Mouse (Mus musculus): ENCODE data around the gene Slc17a7.
"Not testable (repeated sequence)": the region's sequence is repeated elsewhere in the genome, so short reads cannot be mapped to it uniquely, and the experiment has no call there.

Gene Slc17a7

DNA sequence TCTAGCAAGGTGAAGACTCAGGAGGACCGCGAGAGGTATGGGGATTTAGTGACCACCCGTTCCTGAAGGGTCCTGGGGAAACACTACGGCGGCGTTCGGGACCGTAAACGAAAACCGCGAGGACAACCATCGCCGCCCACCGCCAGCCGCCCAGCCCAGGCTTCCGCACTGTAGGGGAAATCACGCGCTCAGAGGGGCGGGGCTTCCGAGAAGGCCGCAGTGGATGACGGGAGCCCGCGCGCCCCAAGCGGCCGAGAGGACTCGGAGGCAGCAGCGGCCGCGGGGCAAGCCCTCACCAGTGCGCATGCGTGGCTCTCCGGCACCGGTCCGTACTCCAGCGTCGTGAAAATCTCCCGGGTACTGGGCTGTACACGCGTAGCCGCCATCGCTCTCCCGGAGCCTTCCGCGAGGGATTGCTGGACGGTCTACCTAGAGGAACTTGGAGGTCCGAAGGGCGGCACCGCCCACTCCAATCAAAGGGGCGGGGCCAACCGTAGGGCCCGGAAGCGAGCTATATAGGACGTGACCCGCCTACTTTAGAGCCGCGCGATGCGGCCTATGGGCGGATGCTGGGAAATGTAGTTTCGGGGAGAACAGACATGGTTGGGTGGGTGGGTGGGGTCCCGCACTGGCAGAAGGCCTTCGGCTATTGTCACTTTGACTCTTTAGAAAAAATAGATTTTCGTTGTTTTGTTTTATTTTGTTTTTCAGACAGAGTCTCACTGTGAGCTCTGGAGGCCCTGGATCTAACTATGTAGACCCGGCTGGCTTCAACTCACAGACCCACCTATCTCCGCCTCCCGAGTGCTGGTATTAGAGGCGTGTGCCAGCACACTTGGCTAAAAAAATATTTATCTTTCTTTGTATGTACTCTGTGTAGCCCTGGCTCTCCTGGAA, 9.4 kb upstream of the Slc17a7 start, which contains the start of the genes Pih1d1 and Aldh16a1:
TSS of gene Pih1d1 (plus strand) at position 208 of the 897 bp plus-strand sequence.
TSS of gene Aldh16a1 (minus strand) at position 489 of the 897 bp plus-strand sequence.
- peak; percentile 97 to 99 for DNase-seq (ENCODE audit: low spot score in 2 of 2)

DNA sequence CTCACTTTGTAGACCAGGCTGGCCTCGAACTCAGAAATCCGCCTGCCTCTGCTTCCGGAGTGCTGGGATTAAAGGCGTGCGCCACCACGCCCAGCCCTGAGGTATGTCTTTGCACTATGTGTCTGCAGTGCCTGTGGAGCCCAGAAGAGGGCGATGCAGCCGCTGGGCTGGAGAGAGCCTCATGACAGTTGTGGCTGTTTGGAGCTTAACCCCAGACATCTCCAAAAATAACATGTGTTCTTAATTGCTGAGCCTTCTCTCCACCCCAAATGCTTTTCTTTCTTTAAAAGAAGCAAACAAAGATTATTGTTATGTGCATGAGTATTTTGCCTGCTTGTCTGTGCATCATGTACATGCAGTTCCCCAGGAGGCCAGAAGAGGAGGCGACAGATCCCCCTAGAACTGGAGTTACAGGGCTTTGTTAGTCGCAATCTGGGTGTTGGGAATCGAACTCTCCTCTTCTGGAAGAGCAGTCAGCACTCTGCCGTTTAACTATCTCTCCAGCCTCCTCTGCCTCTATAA, 8.7 kb upstream of the Slc17a7 start:
- DNase-seq (ENCODE audit: low spot score in 2 of 2) = peak; percentile 69 to 82

GRCm38 (mm10) chr7:45155590-45155989, 8.2 kb upstream of the Slc17a7 start:
- DNase-seq (ENCODE audit: low spot score in 2 of 2) = no peak

GRCm38 (mm10) chr7:45156206-45156605, 7.5 kb upstream of the Slc17a7 start:
- no peak for DNase-seq (ENCODE audit: low spot score in 2 of 2)

DNA sequence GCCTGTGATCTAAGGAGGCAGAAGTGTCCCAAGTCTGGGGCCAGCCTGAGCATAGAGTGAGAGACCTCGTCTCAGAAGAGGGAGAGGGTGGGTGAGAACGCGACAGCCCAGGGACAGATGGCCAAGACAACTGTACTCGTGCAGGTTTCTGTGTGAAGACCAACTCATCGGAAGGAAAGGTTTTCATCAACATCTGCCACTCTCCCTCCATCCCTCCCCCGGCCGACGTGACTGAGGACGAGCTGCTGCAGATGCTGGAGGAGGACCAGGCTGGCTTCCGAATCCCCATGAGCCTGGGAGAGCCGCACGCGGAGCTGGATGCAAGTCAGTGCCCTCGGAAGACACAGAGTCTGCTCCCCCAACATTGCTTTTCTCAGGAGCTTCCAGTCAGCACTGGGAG, 6.3 kb upstream of the Slc17a7 start:
- no peak for DNase-seq (ENCODE audit: low spot score in 2 of 2)

DNA sequence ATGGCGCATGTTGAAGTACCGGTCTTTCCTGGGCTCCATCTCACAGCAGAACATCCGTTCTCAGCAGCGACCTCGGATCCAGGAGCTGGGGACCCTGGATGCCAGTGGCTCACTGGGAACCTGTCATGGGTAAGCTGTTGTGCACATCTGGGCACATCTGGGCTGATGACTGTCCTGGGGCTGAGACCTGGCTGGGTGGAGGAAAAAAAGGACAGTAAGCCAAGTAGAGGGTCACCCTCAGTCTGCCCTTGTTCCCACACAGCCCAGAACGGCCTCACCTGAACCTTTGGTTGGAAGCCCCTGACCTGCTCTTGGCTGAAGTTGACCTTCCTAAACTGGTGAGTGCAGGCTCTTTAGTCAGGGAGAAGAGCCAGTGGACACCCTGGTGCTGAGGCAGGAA, 4.8 kb upstream of the Slc17a7 start:
- DNase-seq (ENCODE audit: low spot score in 2 of 2) = no peak

- DNase-seq (ENCODE audit: low spot score in 2 of 2) = no peak
Measured at GRCm38 (mm10) chr7:45160316-45160800, 3.4 kb upstream of the Slc17a7 start.

DNA sequence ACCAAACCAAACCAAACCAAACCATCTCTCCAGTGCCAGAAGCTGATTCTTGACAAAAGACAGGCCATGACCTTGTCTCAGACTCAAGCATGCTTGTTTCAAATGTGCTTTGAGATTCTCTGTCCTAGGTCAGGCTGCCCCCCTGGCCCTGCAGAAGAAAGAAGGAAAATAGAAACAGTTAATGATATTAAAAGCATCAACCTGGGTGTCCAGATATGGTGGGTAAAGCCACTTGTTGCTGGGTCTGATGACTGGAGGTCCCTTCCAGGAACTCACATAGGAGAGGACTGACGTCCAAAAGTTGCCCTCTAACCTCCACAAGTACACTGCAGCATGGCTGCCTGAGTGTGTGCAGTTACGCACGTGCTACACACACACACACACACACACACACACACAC, 2.9 kb upstream of the Slc17a7 start:
- no peak for DNase-seq (ENCODE audit: low spot score in 2 of 2)

DNA sequence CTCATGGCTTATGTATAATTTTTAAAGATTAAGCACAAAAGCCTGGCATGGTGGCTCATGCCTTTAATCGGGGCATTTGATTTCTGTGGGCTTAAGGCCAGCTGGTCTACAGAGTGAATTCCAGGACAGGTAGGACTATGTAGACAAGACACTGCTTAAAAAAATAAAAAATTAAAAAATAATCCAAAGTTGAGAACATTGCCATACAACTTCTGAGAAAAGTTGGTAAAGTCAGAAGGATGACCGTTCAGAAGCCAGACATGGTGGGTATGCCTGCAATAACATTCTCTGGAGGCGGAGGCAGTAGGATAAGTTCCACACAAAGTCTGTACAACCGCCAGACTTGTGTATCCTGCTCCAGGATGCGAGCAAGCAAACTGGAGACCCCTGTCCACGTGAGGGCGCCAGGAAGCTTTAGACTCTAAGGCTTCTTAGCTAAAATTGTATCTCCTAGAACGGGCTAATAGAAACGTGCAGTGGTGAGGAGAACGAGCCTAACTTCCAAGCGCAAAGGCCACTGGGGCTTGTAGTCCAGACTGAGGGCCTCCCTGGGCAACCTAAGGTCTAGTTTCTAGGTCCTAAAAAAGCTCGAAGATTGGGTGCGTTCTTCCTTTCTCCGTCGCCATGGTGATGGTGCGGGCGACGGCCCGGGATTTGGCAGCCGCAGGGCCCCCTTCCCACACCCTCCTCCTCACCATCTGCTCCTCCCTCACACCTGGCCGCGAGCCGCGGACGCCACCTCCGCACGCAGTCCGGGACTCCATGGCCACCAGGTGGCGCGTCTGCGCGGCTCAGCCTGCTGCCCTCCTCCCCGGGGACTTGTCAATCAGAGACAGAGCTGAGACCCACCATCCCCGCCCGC, 1.9 kb upstream of the Slc17a7 start:
- DNase-seq (ENCODE audit: low spot score in 2 of 2) = peak; percentile 84 to 95

DNA sequence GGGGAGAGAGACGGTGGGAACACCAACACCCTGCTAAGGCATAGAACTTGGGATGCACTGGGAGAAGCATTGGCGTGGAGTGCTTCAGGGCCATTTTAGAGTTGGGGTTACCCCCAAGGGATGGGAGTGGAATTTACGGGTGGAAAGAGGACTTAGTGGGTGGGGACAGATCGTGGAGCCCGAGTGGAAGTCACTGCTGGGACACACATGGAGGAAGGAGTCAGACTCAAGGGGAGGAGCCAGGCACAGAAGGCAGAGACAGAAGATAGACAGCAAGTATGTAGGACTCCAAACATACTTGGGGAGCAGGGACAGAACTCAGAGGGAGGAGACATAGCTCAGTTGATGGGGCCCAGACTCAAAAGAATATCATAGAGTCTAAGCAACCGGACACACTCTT, 1.2 kb upstream of the Slc17a7 start:
- no peak for DNase-seq (ENCODE audit: low spot score in 2 of 2)

DNA sequence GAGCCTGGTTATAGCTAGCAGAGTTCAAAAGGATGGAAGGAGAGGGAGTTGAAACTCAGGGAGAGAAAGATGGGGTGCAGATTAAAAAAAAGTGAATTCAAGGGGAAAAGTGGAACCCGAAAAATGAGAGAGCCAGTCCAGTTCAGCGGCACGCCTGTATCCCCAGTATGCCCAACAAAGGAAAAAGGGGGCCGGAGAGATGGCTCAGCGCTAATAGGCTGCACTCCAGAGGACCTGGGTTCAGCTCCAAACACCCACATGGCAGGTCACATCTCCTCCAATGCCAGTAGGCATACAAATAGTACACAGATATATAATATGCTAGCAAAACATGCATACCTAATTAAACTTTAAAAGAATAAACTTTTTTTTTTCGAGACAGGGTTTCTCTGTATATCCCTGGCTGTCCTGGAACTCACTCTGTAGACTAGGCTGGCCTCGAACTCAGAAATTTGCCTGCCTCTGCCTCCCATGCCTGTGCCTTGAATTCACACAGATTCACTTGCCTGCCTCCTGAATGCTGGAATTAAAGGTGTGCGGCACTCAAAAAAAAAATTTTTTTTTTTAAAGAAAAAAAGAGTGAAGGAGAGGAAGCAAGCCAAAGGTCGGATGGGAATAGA, 643 bp upstream of the Slc17a7 start:
- no peak for DNase-seq (ENCODE audit: low spot score in 2 of 2)

GRCm38 (mm10) chr7:45164833-45165232, 1.1 kb downstream of the Slc17a7 start:
- DNase-seq (ENCODE audit: low spot score in 2 of 2) = no peak

DNA sequence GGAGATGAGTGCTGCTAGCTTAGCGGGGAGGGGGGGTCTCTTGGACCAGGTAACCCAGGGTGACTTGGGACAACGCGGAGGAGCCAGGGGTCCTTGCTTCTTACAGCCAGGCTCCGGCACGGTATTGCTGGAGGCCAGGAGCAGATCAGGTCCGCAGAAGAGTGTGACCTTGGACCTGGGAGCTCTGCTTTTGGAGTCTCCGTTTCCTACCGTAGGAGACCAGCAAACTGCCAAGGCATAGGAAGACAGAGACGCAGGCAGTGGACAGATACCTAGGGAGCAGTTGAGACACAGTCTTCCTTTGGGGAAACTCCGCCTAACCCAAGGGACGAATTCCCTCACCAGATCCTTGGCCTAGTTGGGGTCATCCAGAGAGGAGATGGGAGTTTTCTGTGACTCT, 2.0 kb downstream of the Slc17a7 start:
- DNase-seq (ENCODE audit: low spot score in 2 of 2) = no peak

GRCm38 (mm10) chr7:45166950-45167401, 3.2 kb downstream of the Slc17a7 start:
- DNase-seq (ENCODE audit: low spot score in 2 of 2) = no peak

DNA sequence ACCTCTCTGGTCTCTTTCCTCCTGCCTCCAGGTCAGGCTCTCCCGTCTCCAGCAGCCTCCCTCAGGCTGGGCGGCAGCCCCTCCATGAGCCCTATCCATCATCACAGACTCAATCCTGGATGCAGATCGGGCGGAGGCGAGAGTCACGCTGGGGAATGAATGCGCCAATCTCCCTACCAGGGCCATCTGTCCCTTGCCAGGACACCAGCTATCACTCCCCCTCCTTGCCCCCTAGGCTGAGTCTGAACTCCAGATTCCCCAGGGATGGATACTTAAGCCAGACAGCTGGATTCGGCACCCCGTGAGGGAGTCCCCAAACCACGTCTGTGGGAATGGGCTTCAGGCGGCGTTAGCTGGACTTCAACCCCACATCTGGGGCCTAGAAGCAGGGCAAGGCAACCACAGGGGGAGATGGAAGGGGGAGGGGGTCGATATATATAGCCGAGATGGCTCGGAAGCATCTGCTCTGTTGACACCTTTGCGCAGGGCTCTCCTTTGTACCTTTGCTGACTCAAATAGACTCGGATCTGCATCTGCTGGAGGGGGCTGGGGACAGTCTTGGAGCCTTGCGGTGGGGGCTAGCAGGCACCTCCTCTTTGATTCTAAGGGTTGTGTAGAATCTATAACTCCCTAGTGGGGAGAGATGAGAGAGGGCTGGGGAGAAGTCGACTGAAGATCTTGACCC, 4.2 kb downstream of the Slc17a7 start:
- no peak for DNase-seq (ENCODE audit: low spot score in 2 of 2)

DNA sequence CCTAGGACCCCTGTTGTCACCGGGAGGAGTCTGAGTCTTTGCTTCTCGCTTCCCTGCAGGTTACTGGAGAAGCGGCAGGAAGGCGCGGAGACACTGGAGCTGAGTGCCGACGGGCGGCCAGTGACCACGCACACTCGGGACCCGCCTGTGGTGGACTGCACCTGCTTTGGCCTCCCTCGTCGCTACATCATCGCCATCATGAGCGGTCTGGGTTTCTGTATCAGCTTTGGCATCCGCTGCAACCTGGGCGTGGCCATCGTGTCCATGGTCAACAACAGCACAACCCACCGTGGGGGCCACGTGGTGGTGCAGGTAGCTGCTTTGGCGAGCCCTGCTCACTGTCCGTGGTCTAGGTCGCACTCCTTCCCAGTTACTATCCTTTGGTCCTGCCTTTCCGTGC, 4.9 kb downstream of the Slc17a7 start:
- no peak for DNase-seq (ENCODE audit: low spot score in 2 of 2)

DNA sequence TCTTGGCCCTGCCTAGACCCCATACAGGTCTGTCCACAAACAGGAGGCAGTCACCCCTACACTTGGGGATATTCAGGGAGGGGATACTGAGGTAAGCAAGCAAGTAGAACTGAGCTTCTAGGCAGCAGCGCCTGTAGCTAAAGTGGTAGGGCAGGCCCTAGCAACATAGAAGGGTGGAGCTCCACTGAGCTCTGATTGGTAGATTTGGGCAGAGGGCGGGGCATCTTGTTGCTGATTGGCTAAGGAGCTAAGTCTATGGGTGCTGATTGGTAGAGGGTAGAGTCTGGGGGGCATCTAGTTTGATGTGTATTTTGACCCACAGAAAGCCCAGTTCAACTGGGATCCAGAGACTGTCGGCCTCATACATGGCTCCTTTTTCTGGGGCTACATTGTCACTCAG, 5.7 kb downstream of the Slc17a7 start:
- no peak for DNase-seq (ENCODE audit: low spot score in 2 of 2)

DNA sequence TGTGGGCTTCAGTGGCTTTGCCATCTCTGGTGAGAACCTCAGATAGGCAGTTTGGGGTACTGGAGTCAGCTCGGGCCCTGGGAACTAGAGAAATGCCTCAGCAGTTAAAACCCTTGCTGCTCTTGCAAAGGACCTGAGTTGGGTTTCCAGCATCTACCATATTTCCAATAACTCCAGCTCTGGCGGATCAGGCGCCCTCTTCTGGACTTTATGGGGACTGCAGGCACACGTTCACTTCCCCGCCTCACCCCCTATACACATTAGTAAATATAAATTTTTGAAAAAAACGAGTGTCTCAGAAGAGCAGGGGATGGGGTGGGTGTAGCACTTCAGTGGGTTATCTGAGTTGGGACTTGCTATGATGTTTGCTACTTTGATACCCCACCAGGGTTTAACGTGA, 9.2 kb downstream of the Slc17a7 start:
- peak; percentile 38 to 82 for DNase-seq (ENCODE audit: low spot score in 2 of 2)

DNA sequence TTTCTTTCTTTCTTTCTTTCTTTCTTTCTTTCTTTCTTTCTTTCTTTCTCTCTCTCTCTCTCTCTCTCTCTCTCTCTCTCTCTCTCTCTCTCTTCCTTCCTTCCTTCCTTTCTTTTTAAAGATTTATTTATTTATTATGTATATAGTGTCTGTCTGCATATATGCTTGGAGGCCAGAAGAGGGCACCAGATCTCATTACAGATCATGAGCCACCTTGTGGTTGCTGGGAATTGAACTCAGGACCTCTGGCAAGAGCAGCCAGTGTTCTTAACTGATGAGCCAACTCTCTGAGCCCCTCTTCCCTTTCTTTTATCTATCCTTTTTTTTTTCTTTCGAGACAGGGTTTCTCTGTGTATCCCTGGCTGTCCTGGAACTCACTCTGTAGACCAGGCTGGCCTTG, 10.0 kb downstream of the Slc17a7 start:
- DNase-seq (ENCODE audit: low spot score in 2 of 2) = not testable (repeated sequence)

GRCm38 (mm10) chr7:45174567-45175280, 11.0 kb downstream of the Slc17a7 start:
- no peak for DNase-seq (ENCODE audit: low spot score in 2 of 2)

Measured in spleen, postnatal 4 days (tissue).